Mouse (Mus musculus) E14TG2a.4 (cell line): ENCODE results near the gene Fam168b.
A peak's percentile ranks its signal among the peaks of the same experiment; 100 is the strongest.

Experiments used
- H3K27me3 ChIP-seq: 2 replicates; pipeline ENCODE4 v1.6.1; 2014; ENCODE audit warnings: low read length, control low read depth; ENCODE audit not compliant: insufficient read depth
- H3K36me3 ChIP-seq: 2 replicates; pipeline ENCODE4 v1.6.1; 2014; ENCODE audit warnings: low read length, control low read depth; ENCODE audit not compliant: insufficient read depth
- H3K4me1 ChIP-seq: replicated peaks from 2 replicates; pipeline ENCODE4 v1.6.1; 2014; ENCODE audit warnings: low read depth, low read length, control low read depth
- H3K4me3 ChIP-seq: replicated peaks from 2 replicates; pipeline ENCODE4 v1.5.1; 2014; ENCODE audit warnings: mild to moderate bottlenecking, low read length
- H3K9me3 ChIP-seq: 2 replicates; pipeline ENCODE4 v1.6.1; 2014; ENCODE audit warnings: low read length, control low read depth
- CTCF ChIP-seq: conservative IDR thresholded peaks from 2 replicates; pipeline ENCODE4 v1.5.1; 2014; ENCODE audit warnings: low read length
- NANOG ChIP-seq: IDR thresholded peaks from 2 replicates; pipeline ENCODE4 v1.6.1; 2014; ENCODE audit warnings: borderline replicate concordance, low read length, mixed read lengths
- POU5F1 ChIP-seq: IDR thresholded peaks from 2 replicates; pipeline ENCODE4 v1.6.1; 2014; ENCODE audit warnings: low read length, borderline replicate concordance

The Fam168b gene

DNA sequence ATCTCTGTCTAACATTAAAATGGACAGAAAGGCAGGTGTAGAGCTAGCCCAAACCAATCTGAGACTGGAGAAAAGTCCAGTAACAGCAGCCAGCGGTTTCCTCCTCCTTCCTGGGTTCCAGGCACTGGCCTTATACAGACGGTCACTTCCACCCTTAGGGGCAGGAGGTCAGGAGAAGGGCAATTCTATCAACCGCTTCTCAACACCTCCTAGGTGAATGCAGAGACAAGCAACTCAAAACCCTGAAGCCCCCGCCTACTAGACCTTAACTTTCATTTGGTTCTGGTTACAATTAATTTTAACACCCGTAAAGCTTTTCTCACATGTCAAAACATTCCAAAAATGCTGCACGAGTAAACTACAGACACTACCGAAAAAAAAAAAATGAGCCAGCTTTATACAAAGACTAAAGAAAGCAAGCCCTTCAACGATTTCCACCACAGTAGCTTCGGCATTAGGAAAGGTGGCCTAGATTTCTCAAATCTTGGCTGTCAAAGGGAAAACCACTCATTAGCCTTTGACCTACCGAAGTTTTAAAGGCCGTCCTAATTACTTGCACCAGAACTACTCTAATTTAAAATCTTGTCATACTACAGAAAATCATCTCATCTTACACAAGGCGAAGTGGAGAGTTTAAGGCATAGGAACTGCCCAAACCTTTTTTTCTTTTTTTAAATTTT is 1.0 kb downstream of the Fam168b start:
- Histone ChIP-seq H3K4me1 (peaks cover 55% of the 10 kb centered on the region), H3K4me3 (peak overlapping the region; percentile 88), H3K27me3 (peaks cover 7% of the 10 kb centered on the region; the same call in 1 of the 2 replicates), H3K9me3 (0 out of 2 replicates have a peak, but pooled peaks cover 3% of the 10 kb centered on the region), H3K36me3 (peaks cover 23% of the 10 kb centered on the region)
- TF ChIP-seq CTCF (no peak; the same call in 1 of the 2 replicates), POU5F1 (no peak), NANOG (no peak)

DNA sequence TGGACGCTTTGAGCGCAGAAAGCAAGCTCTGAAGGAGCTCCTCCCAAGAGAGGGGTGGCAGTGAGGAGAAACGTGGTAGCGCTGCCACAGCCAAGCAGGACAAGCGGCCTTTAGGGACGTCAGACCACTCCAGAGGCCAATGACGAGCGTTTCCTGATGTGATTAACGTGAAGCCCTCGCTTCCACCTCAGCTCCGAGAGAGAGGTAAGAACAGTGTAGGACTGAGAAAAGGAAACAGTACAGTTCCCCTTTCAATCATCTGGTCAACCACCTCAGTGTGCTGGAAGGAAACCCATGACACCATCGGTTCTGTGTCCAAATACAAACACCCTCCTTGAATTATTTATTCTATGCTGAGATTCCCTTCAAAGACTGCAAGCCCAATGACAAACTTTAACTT is 3.6 kb downstream of the Fam168b start:
- Histone ChIP-seq H3K4me3 (no peak overlapping the region), H3K4me1 (peaks cover 75% of the 10 kb centered on the region)
- TF ChIP-seq NANOG, result no peak
- TF ChIP-seq CTCF, result no peak
- TF ChIP-seq POU5F1, result no peak

DNA sequence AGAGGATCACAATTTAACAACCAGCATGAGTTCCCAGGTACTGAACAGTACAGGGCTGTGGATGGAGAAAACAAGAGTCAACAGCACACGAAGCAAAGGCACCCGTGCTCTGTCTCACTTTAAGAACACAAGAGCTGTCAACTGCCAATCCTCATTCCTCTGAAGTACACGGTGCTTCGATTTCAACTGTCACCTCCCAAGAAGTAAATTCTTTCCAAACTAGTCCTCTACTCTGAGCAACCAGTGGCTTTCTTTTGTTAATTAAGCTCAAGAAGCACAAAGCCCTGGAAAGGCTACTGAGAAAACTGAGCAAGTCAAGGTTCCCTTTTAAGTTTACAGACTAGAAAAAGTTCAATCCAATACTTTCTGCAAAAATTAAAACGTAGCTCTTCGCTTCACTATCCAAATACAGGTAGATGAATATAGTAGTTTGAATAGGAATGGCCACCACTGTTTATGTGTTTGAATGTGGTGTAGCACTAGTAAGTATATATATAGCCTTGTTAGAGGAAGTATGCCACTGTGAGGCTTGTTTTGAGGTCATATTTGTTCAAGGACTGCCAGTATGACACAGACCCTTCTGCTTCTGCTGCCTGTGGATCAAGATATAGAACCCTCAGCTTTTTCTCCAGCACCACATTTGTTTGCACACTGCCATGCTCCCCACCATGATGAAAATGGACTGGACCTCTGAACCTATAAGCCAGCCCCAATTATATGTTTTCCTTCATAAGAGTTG is 4.7 kb downstream of the Fam168b start:
- Histone ChIP-seq H3K4me3 (no peak overlapping the region; the same call in 1 of the 2 replicates), H3K27me3 (no peaks in the 10 kb centered on the region), H3K36me3 (peaks cover 57% of the 10 kb centered on the region), H3K9me3 (no peaks in the 10 kb centered on the region), H3K4me1 (peaks cover 77% of the 10 kb centered on the region)
- TF ChIP-seq CTCF (no peak), POU5F1 (no peak)

More for the DNA sequence above, 3.6 kb downstream of the Fam168b start:
- Histone ChIP-seq H3K36me3 (peaks cover 47% of the 10 kb centered on the region), H3K9me3 (no peaks in the 10 kb centered on the region), H3K27me3 (no peaks in the 10 kb centered on the region)

DNA sequence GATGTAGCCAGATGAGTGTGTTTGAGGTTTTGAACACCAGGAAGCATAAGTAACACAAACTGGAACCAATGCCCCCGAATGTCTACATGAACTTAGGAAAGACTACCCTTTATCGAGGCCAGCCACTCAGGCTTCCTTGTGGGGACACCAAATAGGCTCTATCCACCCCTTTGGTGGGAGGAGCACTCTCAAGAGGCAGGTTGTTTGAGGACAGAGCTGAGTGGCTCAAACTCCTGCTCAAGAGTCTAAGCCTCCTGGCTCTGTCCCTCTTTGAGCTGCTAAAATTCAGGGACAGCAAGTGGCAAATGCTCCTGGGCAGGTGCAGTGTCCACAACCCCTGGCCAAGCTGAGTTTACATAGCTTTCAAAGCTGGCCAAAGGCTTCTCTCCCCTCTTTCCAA is 8.0 kb downstream of the Fam168b start:
- H3K36me3 ChIP-seq, result peaks cover 76% of the 10 kb centered on the region
- no peaks in the 10 kb centered on the region for H3K9me3 ChIP-seq
- H3K4me1 ChIP-seq, result peaks cover 74% of the 10 kb centered on the region
- no peak overlapping the region for H3K4me3 ChIP-seq
- TF ChIP-seq NANOG (no peak), POU5F1 (no peak), CTCF (no peak)
- H3K27me3 ChIP-seq, result no peaks in the 10 kb centered on the region

DNA sequence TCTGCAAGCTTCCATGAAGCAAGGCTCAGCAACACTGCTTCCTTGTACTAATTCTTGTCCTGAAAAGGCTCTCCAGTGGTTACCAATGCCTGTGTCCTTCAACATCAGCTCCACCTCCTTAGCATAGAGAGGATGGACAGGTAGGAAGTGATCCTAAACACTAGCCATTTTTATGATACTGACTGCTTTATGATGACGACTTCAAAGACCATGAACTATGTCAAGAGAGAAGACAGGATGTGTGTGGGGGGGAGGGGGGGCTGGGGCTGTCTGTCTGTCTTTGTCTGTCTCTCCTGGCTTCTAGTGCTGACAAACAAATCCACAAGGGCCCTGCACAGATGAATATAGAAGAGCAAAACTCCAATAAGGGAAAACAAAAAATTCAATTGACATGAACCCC is 11.5 kb downstream of the Fam168b start:
- H3K36me3 ChIP-seq, result peaks cover 91% of the 10 kb centered on the region
- no peaks in the 10 kb centered on the region for H3K9me3 ChIP-seq
- H3K4me3 ChIP-seq, result no peak overlapping the region
- peaks cover 47% of the 10 kb centered on the region for H3K4me1 ChIP-seq
- no peak for TF ChIP-seq CTCF
- TF ChIP-seq NANOG, result no peak
- no peak for TF ChIP-seq POU5F1
- H3K27me3 ChIP-seq, result no peaks in the 10 kb centered on the region

DNA sequence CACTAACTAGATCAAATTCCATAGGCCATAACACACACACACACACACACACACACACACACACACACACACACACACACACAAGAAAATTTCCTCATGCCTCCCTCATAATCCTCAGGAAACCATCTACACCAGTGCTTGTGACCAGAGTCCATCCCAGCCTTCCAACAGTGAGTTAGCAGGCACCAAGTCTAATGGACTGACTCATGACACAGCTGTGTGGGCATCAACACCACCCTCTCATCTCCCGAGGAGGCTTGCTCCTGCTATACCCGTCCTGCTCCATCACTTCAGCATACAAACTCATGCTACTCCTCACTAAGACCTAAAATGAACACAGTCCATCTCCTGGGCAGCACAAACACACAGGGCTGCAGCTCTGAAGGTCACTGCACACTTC is 11.9 kb downstream of the Fam168b start:
- TF ChIP-seq NANOG (no peak), CTCF (no peak), POU5F1 (no peak)
- H3K9me3 ChIP-seq, result no peaks in the 10 kb centered on the region
- peaks cover 43% of the 10 kb centered on the region for H3K4me1 ChIP-seq
- no peaks in the 10 kb centered on the region for H3K27me3 ChIP-seq
- H3K4me3 ChIP-seq, result no peak overlapping the region
- peaks cover 90% of the 10 kb centered on the region for H3K36me3 ChIP-seq

DNA sequence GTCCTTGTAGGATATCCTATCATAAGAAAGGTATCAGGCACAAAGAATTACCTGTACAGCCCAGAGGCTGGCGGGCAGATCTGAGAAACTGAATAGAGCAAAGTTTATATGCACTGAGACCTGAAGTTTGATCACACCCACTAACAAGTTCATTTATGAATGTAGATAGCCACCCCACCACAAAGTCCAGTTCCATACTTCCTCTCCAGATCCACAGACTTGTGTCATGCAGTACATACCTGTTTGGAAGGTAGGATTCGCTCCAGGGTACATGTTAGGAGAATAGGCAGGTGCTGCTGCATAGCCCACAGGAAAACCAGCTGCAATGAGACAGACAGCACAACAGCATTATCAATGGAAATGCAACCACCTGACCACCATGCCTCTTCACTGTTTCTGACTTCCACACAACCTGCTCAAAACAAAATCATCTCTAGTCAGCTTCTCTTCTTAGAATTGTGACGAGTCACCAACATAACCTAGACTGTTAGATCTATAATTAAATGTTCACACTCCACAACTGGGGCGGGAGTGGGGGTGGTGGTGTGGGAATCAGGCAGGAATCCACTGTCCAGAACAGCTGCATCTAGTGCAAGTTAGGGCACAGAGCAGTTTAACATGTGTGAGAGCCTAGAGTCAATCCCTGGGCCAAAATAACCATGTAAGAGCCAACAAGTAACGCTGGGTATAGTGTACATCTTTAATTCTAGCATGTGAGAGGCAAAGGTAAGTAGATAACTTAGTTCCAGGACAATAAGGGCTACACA is 14.2 kb downstream of the Fam168b start:
- H3K4me1 ChIP-seq, result peaks cover 51% of the 10 kb centered on the region
- no peaks in the 10 kb centered on the region for H3K9me3 ChIP-seq
- H3K4me3 ChIP-seq, result no peak overlapping the region
- H3K36me3 ChIP-seq, result peaks cover 93% of the 10 kb centered on the region
- no peaks in the 10 kb centered on the region for H3K27me3 ChIP-seq
- TF ChIP-seq POU5F1 (no peak), NANOG (no peak), CTCF (no peak)

DNA sequence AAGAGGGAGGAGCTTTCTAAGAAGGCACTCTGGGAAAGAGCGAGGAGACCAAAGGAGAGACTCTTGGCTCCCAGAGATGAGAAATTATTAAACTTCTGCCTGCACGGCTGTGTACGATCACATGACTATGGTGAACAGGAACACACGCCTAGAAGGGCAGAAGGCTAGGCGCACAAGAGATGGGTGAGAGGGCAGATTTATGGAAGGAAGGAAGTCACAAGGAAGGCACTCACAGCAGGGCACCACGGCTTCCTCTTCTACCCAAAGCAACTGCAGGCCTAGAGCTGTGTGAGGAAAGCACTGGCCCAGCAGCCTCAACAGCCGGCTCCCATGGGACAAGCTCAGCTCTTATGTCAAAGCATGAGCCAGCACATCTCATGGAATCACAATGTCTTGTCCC is 15.0 kb downstream of the Fam168b start:
- Histone ChIP-seq H3K27me3 (no peaks in the 10 kb centered on the region), H3K9me3 (no peaks in the 10 kb centered on the region), H3K36me3 (peaks cover 94% of the 10 kb centered on the region), H3K4me1 (peaks cover 53% of the 10 kb centered on the region), H3K4me3 (no peak overlapping the region)
- no peak for TF ChIP-seq CTCF
- TF ChIP-seq NANOG, result no peak
- TF ChIP-seq POU5F1, result no peak
